Mouse (Mus musculus): ENCODE data around the gene Msi2. TPM values are rescaled to one million over a fixed set of nuclear protein-coding genes. Genes with fewer than 3 reads are reported as not detected.

Msi2 gene
- polyA plus RNA-seq, 1 experiment from 2014 or later, result 40.1 TPM

- ATAC-seq (ENCODE audit: low FRiP score) (no peak), DNase-seq (ENCODE audit: low spot score) (no peak)
- 71% methylated on average over 6 of the region's 6 CpGs for WGBS
- Histone ChIP-seq H3K4me2 (replicated peaks; ENCODE audit: low read depth, low read length) (no peak overlapping the region), H3K4me1 (replicated peaks; ENCODE audit: control insufficient read depth, insufficient read depth, low read length) (peaks cover 37% of the 10 kb centered on the region), H3K4me3 (ENCODE audit: low read depth, low read length) (no peak overlapping the region), H3K9ac (ENCODE audit: low read depth, low read length) (peak overlapping the region; percentile 33; the same call in 1 of the 2 replicates), H3K27me3 (ENCODE audit: control insufficient read depth, insufficient read depth, low read length) (no peaks in the 10 kb centered on the region), H3K36me3 (ENCODE audit: control insufficient read depth, insufficient read depth, low read length) (no peaks in the 10 kb centered on the region), H3K9me3 (ENCODE audit: control insufficient read depth, low read length) (no peaks in the 10 kb centered on the region), H3K27ac (ENCODE audit: low read depth, low read length) (peak overlapping the region; percentile 87)
Measured at GRCm38 (mm10) chr11:88310773-88311172, 407.5 kb downstream of the Msi2 start.

GRCm38 (mm10) chr11:88309059-88309700, 409.1 kb downstream of the Msi2 start:
- Histone ChIP-seq H3K4me3 (ENCODE audit: low read depth, low read length) (no peak overlapping the region), H3K9ac (ENCODE audit: low read depth, low read length) (no peak overlapping the region), H3K27ac (ENCODE audit: low read depth, low read length) (peak overlapping the region; percentile 87), H3K27me3 (ENCODE audit: control insufficient read depth, insufficient read depth, low read length) (no peaks in the 10 kb centered on the region), H3K4me1 (replicated peaks; ENCODE audit: control insufficient read depth, insufficient read depth, low read length) (peaks cover 34% of the 10 kb centered on the region), H3K4me2 (replicated peaks; ENCODE audit: low read depth, low read length) (no peak overlapping the region), H3K36me3 (ENCODE audit: control insufficient read depth, insufficient read depth, low read length) (no peaks in the 10 kb centered on the region), H3K9me3 (ENCODE audit: control insufficient read depth, low read length) (no peaks in the 10 kb centered on the region)
- DNase-seq (ENCODE audit: low spot score) (peak; percentile 72), ATAC-seq (ENCODE audit: low FRiP score) (peak; percentile 82)
- 15% methylated on average over 10 of the region's 10 CpGs for WGBS

DNA sequence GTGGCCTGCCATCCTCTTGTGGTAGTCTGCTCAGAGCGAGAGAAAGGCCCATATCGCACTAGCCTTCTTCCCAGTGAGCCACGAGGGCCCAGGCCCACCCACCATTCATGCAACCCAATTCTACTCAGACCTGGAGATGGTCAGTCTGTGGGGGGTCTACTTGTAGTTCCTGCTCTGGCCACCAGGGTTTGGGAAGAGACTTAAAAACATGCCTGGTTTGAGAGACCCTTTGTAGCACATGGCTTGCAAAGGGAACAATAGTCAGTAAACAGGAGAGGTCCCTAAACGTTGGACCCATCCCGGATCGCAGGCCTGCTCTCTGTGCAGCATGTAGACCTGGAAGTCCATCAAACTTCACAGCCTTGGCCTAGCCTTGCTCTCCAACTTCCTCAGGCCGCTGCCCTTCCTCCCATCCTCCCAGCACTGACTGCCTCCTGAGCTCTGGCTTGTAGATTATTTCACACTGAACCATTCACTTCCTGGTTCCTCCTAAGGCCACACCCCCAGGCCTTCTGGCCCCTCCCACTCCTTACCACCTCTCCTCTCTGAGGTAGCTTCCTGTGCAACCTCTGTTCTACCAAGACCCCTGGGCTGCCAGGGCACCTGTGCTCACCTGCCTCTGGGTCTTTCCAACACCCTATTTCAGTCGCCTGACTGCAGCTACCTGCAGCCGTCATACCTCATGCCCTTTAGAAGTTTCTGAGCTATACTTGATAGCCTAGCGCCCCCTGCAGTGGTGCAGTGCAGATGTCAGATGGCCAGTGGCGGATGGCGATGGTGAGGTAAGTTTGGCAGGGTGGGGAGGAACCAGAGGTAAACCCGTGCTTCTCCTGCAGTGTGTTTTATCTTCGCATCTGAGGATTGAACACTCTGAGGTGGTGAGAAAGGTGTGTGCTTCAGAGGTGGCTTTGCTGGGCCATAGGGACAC, 410.4 kb downstream of the Msi2 start:
- peak overlapping the region; percentile 87 for H3K27ac ChIP-seq (ENCODE audit: low read depth, low read length)
- H3K9me3 ChIP-seq (ENCODE audit: control insufficient read depth, low read length), result no peaks in the 10 kb centered on the region
- H3K4me2 ChIP-seq (replicated peaks; ENCODE audit: low read depth, low read length), result no peak overlapping the region
- peaks cover 33% of the 10 kb centered on the region for H3K4me1 ChIP-seq (replicated peaks; ENCODE audit: control insufficient read depth, insufficient read depth, low read length)
- ATAC-seq (ENCODE audit: low FRiP score), result no peak
- H3K4me3 ChIP-seq (ENCODE audit: low read depth, low read length), result no peak overlapping the region
- DNase-seq (ENCODE audit: low spot score), result no peak
- no peaks in the 10 kb centered on the region for H3K36me3 ChIP-seq (ENCODE audit: control insufficient read depth, insufficient read depth, low read length)
- H3K27me3 ChIP-seq (ENCODE audit: control insufficient read depth, insufficient read depth, low read length), result no peaks in the 10 kb centered on the region
- WGBS, result 78% methylated on average over 14 of the region's 14 CpGs
- no peak overlapping the region for H3K9ac ChIP-seq (ENCODE audit: low read depth, low read length)

DNA sequence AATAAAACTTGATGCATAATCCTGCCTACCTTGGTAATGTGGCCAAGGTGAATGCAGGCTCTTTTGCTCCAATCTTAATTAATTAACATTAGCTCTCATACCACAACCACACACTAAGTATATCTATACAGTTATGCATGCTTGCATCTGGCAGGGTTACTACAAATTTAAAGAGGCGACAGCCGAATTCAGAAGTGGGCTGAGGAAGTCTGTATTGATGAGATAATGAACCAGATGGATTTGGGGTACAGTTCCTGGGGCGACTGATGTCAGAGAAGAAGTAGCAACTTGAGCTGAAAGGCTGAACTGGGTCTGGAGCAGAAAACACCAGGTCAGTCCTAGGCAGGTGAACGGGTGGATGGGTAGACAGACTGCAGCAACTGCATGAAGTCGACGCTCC, 412.6 kb downstream of the Msi2 start:
- 92% methylated on average over 6 of the region's 6 CpGs for whole genome bisulfite sequencing
- Histone ChIP-seq H3K27ac (ENCODE audit: low read depth, low read length) (no peak overlapping the region), H3K4me1 (replicated peaks; ENCODE audit: control insufficient read depth, insufficient read depth, low read length) (peaks cover 23% of the 10 kb centered on the region), H3K9ac (ENCODE audit: low read depth, low read length) (no peak overlapping the region), H3K36me3 (ENCODE audit: control insufficient read depth, insufficient read depth, low read length) (no peaks in the 10 kb centered on the region), H3K27me3 (ENCODE audit: control insufficient read depth, insufficient read depth, low read length) (no peaks in the 10 kb centered on the region), H3K4me2 (replicated peaks; ENCODE audit: low read depth, low read length) (no peak overlapping the region), H3K9me3 (ENCODE audit: control insufficient read depth, low read length) (no peaks in the 10 kb centered on the region), H3K4me3 (ENCODE audit: low read depth, low read length) (no peak overlapping the region)
- no peak for DNase-seq (ENCODE audit: low spot score)
- ATAC-seq (ENCODE audit: low FRiP score), result no peak

GRCm38 (mm10) chr11:88301619-88302018, 416.7 kb downstream of the Msi2 start:
- no peak overlapping the region for H3K4me2 ChIP-seq (replicated peaks; ENCODE audit: low read depth, low read length)
- WGBS, result 39% methylated on average over 6 of the region's 6 CpGs
- peaks cover 3% of the 10 kb centered on the region for H3K4me1 ChIP-seq (replicated peaks; ENCODE audit: control insufficient read depth, insufficient read depth, low read length)

DNA sequence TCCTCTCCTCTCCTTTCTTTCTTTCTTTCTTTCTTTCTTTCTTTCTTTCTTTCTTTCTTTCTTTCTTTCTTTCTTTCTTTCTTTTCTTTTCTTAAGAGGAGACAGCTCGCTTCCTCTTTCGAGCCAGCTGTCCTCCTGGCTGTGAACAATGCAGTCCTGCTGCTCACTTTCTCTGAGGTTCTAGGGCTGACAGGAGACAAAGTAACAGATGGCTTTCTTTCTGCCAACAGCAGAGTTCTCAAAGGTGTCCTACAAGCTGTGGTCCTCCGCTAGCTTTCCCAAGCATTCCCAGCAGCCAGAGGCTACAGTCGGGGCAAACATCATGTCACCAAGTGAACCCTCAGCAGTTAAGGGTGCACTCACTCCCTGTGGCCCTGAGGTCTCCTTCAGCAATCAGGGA, 419.0 kb downstream of the Msi2 start:
- WGBS, result 54% methylated on average over 4 of the region's 4 CpGs
- Histone ChIP-seq H3K36me3 (ENCODE audit: control insufficient read depth, insufficient read depth, low read length) (no peaks in the 10 kb centered on the region), H3K4me1 (replicated peaks; ENCODE audit: control insufficient read depth, insufficient read depth, low read length) (peaks cover 6% of the 10 kb centered on the region), H3K4me2 (replicated peaks; ENCODE audit: low read depth, low read length) (no peak overlapping the region), H3K9me3 (ENCODE audit: control insufficient read depth, low read length) (no peaks in the 10 kb centered on the region), H3K27me3 (ENCODE audit: control insufficient read depth, insufficient read depth, low read length) (no peaks in the 10 kb centered on the region), H3K9ac (ENCODE audit: low read depth, low read length) (no peak overlapping the region), H3K27ac (ENCODE audit: low read depth, low read length) (no peak overlapping the region), H3K4me3 (ENCODE audit: low read depth, low read length) (no peak overlapping the region)
- DNase-seq (ENCODE audit: low spot score) (no peak), ATAC-seq (ENCODE audit: low FRiP score) (no peak)

More at GRCm38 (mm10) chr11:88301619-88302018, 416.7 kb downstream of the Msi2 start:
- H3K36me3 ChIP-seq (ENCODE audit: control insufficient read depth, insufficient read depth, low read length), result no peaks in the 10 kb centered on the region
- ATAC-seq (ENCODE audit: low FRiP score) (no peak; the same call in 1 of the 2 replicates), DNase-seq (ENCODE audit: low spot score) (peak; percentile 76)
- H3K4me3 ChIP-seq (ENCODE audit: low read depth, low read length), result no peak overlapping the region
- H3K27me3 ChIP-seq (ENCODE audit: control insufficient read depth, insufficient read depth, low read length), result no peaks in the 10 kb centered on the region
- no peak overlapping the region for H3K27ac ChIP-seq (ENCODE audit: low read depth, low read length)
- no peaks in the 10 kb centered on the region for H3K9me3 ChIP-seq (ENCODE audit: control insufficient read depth, low read length)
- no peak overlapping the region for H3K9ac ChIP-seq (ENCODE audit: low read depth, low read length)

DNA sequence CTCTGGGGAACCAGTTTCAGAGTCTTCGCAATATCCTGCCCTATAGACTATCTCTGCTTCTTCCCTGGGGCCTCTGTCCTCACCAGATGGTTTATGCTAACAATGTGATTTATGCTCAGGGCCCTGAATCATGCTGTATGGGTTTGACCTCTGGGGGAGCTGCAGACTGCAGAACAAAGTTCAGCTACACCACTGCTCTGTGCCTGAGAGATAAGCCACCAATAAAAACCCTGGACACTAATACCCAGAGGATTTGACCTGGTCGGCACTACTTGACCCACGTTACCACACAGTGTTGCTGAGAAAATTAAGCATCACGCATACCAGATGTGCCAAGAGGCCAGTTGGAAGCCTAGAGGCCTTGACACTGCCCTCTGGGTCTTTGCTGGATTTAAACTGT, 420.8 kb downstream of the Msi2 start:
- Histone ChIP-seq H3K9me3 (ENCODE audit: control insufficient read depth, low read length) (no peaks in the 10 kb centered on the region), H3K9ac (ENCODE audit: low read depth, low read length) (no peak overlapping the region), H3K27ac (ENCODE audit: low read depth, low read length) (peak overlapping the region; percentile 58; the same call in 1 of the 2 replicates), H3K4me1 (replicated peaks; ENCODE audit: control insufficient read depth, insufficient read depth, low read length) (peaks cover 7% of the 10 kb centered on the region), H3K36me3 (ENCODE audit: control insufficient read depth, insufficient read depth, low read length) (no peaks in the 10 kb centered on the region), H3K4me2 (replicated peaks; ENCODE audit: low read depth, low read length) (no peak overlapping the region), H3K4me3 (ENCODE audit: low read depth, low read length) (no peak overlapping the region), H3K27me3 (ENCODE audit: control insufficient read depth, insufficient read depth, low read length) (no peaks in the 10 kb centered on the region; the same call in 1 of the 2 replicates)
- ATAC-seq (ENCODE audit: low FRiP score), result peak; percentile 69
- DNase-seq (ENCODE audit: low spot score), result peak; percentile 68
- WGBS, result 45% methylated on average over 4 of the region's 4 CpGs

GRCm38 (mm10) chr11:88295298-88295697, 423.0 kb downstream of the Msi2 start:
- Histone ChIP-seq H3K27me3 (ENCODE audit: control insufficient read depth, insufficient read depth, low read length) (no peaks in the 10 kb centered on the region; the same call in 1 of the 2 replicates), H3K4me3 (ENCODE audit: low read depth, low read length) (peak overlapping the region; percentile 30; the same call in 1 of the 2 replicates), H3K27ac (ENCODE audit: low read depth, low read length) (peak overlapping the region; percentile 80), H3K4me2 (replicated peaks; ENCODE audit: low read depth, low read length) (peak overlapping the region; percentile 38; the same call in 1 of the 2 replicates), H3K9ac (ENCODE audit: low read depth, low read length) (peak overlapping the region; percentile 60; the same call in 1 of the 2 replicates), H3K9me3 (ENCODE audit: control insufficient read depth, low read length) (no peaks in the 10 kb centered on the region), H3K36me3 (ENCODE audit: control insufficient read depth, insufficient read depth, low read length) (no peaks in the 10 kb centered on the region), H3K4me1 (replicated peaks; ENCODE audit: control insufficient read depth, insufficient read depth, low read length) (peaks cover 7% of the 10 kb centered on the region)
- DNase-seq (ENCODE audit: low spot score) (no peak), ATAC-seq (ENCODE audit: low FRiP score) (no peak)
- WGBS, result 65% methylated on average over 5 of the region's 5 CpGs

All from hindbrain, embryonic 11.5 days (tissue).